Mouse (Mus musculus) telencephalon, adult 2 months (tissue): ENCODE measurements at regions not wholly inside any gene's neighbourhood (a gene's known extent, or its start where the extent isn't known, plus 50 kb on each side); places are given as distances from the start of the nearest gene placed in this dataset.

Experiments
- DNase-seq: peaks from one replicate; pipeline ENCODE4 v3.0.0-alpha.2; 2011; ENCODE audit warnings: low read depth, low spot score

DNA sequence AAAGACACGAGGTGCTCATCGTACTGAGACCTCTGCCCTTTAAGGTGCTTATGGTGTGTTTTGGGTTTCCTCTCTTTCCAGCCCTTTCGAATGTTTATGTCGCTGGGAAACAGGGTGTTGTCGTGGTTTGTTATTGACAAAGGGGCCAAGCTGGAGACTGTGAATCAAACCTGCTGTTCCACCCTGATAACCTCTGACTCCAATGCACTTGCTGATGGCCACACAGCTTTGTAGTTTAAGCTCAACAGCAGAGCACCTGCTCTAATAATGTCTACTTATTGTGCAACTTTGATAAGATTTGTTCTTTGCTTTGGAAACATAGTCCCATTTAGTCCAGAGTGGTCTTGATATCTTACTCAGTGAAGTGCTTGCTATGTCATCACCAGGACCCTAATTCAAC is 65.5 kb upstream of the Arid1b start:
- no peak for DNase-seq

DNA sequence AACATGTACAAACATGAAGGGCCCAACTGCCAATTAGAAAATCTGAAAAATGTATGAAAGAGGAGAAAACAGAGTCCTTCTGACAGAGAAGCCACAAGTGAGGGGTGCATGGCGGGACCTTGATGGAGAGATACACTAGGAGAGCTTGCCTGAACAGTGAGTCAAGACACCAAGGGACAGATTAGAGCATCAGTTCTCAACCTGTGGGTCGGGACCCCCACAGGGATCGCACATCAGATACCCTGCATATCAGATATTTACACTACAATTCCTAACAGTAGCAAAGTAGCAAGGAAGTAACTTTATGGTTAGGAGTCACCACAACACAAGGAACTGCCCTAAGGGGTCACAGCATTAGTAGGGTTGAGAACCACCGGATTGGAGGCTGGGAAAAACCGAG is 58.9 kb upstream of the Arid1b start:
- no peak for DNase-seq

DNA sequence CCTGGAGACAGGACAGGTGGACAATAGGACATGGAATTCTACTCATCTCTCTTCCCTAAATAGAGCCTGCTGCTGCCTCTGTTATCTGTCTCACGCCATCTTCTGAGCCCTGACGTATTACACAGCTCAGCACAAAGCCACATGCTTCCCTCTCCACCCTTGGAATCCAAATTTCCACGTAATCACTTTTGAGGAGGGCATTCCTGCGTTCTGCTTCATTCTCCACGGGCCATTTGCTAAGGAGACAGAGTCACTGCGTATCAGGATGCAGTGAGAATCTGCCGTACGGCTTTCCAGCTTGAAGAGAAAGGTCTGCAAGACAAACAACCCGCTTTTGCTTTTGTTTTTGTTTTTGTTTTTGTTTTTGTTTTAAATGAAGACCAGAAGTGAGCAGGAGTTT is 53.5 kb upstream of the Arid1b start:
- DNase-seq, result no peak

DNA sequence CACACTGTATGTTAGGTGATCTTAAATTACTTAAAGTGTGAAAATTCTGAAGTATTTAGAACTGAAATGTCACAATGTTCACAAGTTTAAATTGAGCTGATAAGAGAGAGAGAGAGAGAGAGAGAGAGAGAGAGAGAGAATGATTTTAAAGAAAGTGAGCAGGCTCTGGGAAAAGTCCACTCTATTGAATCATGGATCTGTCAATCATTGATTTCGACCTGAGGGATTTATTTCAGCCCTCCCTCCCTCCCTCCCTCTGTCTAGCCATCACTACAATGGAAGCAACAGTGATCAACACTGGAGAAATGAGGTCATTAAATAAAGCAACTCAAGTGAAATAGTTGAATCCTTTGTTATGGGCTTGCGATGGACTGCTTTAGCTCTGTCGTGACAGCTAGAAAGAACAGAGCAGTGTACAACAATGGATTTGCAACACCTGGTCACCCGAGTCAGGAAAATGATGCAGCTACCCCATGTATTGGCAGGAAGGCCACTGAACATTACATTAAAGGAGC is 52.8 kb upstream of the Arid1b start:
- no peak for DNase-seq

DNA sequence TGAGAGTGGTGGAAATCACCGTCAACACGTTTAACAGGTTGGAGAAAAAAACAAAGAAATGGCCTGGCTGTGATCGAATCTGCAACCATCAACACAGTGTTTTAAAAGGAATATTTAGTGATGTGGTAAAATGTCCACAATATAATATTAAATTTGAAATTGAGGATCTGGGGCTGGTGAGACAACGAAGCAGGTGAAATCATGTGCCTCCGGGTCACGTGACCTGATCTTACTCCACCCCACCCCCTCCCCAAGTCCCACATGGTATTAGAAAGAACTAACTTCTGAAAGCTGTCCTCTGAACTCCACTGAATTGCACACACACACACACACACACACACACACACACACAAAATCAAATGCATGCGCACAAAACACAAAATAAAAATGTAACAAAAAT is 51.3 kb upstream of the Arid1b start:
- no peak for DNase-seq
